Mouse (Mus musculus) lung, adult 2 months (tissue): ENCODE data around the gene Cldn10. TPM values are rescaled to one million over a fixed set of nuclear protein-coding genes. Genes with fewer than 3 reads are reported as not detected.

Source experiments
- DNase-seq: peaks from one replicate; pipeline ENCODE4 v3.0.0; 2022
- H3K4me1 ChIP-seq: fragments of 200-500 bp; 2 replicates; pipeline ENCODE4 v1.6.1; 2011; ENCODE audit warnings: low read length; ENCODE audit not compliant: control insufficient read depth, insufficient read depth
- H3K4me3 ChIP-seq: fragments of 200-500 bp; replicated peaks from 2 replicates; pipeline ENCODE3; 2011; ENCODE audit warnings: low read depth, mild to moderate bottlenecking, control low read depth, low read length; ENCODE audit errors: extremely low read depth
- CTCF ChIP-seq: fragments of 200-500 bp; IDR thresholded peaks from 2 replicates; pipeline ENCODE4 v1.5.1; 2011; ENCODE audit warnings: mild to moderate bottlenecking, low read length, control low read depth; ENCODE audit not compliant: insufficient read depth
- POLR2A ChIP-seq: fragments of 200-500 bp; IDR thresholded peaks from 2 replicates; pipeline ENCODE4 v1.6.1; 2011; ENCODE audit warnings: low read depth, mild to moderate bottlenecking, control low read depth, low read length, borderline replicate concordance; ENCODE audit errors: extremely low read depth
- WGBS: fragments of 180-500 bp; shearing (Covaris S2); methylation state at CpG from one replicate; pipeline ENCODE4 v1.1.7; 2018; 5-methylcytosine and 5-hydroxymethylcytosine counted together
- polyA plus RNA-seq: library from polyadenylated mRNA; depleted of rRNA; stranded (reverse); fragments of >200 nt; gene quantifications from 2 replicates; pipeline ENCODE4 v1.2.3, GENCODE M21; 2012; rRNA removed

Cldn10 gene
- polyA plus RNA-seq, 1 experiment = 11.8 TPM

GRCm38 (mm10) chr14:118919025-118919424 is 131.3 kb downstream of the Cldn10 start:
- 63% methylated on average over 8 of the region's 8 CpGs for WGBS
- no peak overlapping the region for H3K4me3 ChIP-seq
- no peaks in the 10 kb centered on the region for H3K4me1 ChIP-seq
- TF ChIP-seq CTCF = 0 out of 2 replicates have a peak, but pooled peaks have one; percentile 1
- TF ChIP-seq POLR2A = no peak
- DNase-seq = no peak

- TF ChIP-seq POLR2A (no peak), CTCF (no peak)
- H3K4me3 ChIP-seq = no peak overlapping the region
- no peak for DNase-seq
- 63% methylated on average over 7 of the region's 7 CpGs for WGBS
- H3K4me1 ChIP-seq = peaks cover 3% of the 10 kb centered on the region; the same call in 1 of the 2 replicates
Measured at GRCm38 (mm10) chr14:118920654-118921053, 132.9 kb downstream of the Cldn10 start.

GRCm38 (mm10) chr14:118922251-118922650 is 134.5 kb downstream of the Cldn10 start:
- Histone ChIP-seq H3K4me3 (no peak overlapping the region), H3K4me1 (peaks cover 3% of the 10 kb centered on the region; the same call in 1 of the 2 replicates)
- TF ChIP-seq CTCF = no peak
- no peak for TF ChIP-seq POLR2A
- 38% methylated on average over 22 of the region's 22 CpGs for WGBS
- DNase-seq = no peak

GRCm38 (mm10) chr14:118922667-118923184 is 135.0 kb downstream of the Cldn10 start:
- TF ChIP-seq POLR2A (no peak), CTCF (no peak)
- no peak overlapping the region for H3K4me3 ChIP-seq
- DNase-seq = no peak
- 6% methylated on average over 47 of the region's 47 CpGs for WGBS
- H3K4me1 ChIP-seq = peaks cover 3% of the 10 kb centered on the region; the same call in 1 of the 2 replicates

Other genes starting within 250 kb of the Cldn10 start
- 3.6 and 8.7 TPM in 2 replicates for gene Abcc4, start 81.7 kb upstream of the Cldn10 start, polyA plus RNA-seq
- gene Dzip1, start 137.6 kb downstream of the Cldn10 start, polyA plus RNA-seq = 7.5 and 8.3 TPM in 2 replicates
- gene Dnajc3, start 150.1 kb downstream of the Cldn10 start, polyA plus RNA-seq = 20.9 and 22.7 TPM in 2 replicates